Mouse (Mus musculus) hindbrain, embryonic 13.5 days (tissue): ENCODE measurements around the gene Pla2g15. TPM values are rescaled to one million over a fixed set of nuclear protein-coding genes. Genes with fewer than 3 reads are reported as not detected.

Source experiments
- ATAC-seq: fragments of 200-750 bp; cut with Nextera tagmentation; 2 replicates; pipeline ENCODE4 v1.8.0; 2017; ENCODE audit warnings: moderate TSS enrichment; ENCODE audit not compliant: low FRiP score
- H3K27ac ChIP-seq: fragments of 300-500 bp; sonication (generic); 2 replicates; pipeline ENCODE4 v1.5.1; 2015; ENCODE audit warnings: inconsistent platforms, mild to moderate bottlenecking, moderate library complexity
- H3K27me3 ChIP-seq: fragments of 300-500 bp; sonication (generic); 2 replicates; pipeline ENCODE4 v1.6.1; 2015; ENCODE audit warnings: mild to moderate bottlenecking, inconsistent platforms
- H3K36me3 ChIP-seq: fragments of 300-500 bp; sonication (generic); 2 replicates; pipeline ENCODE4 v1.6.1; 2015; ENCODE audit warnings: mild to moderate bottlenecking, inconsistent platforms
- H3K4me1 ChIP-seq: fragments of 300-500 bp; sonication (generic); replicated peaks from 2 replicates; pipeline ENCODE4 v1.6.1; 2015; ENCODE audit warnings: inconsistent platforms
- H3K4me2 ChIP-seq: fragments of 300-500 bp; sonication (generic); 2 replicates; pipeline ENCODE4 v1.6.1; 2015; ENCODE audit warnings: inconsistent platforms, mild to moderate bottlenecking, moderate library complexity
- H3K4me3 ChIP-seq: fragments of 300-500 bp; sonication (generic); 2 replicates; pipeline ENCODE4 v1.5.1; 2015; ENCODE audit warnings: mild to moderate bottlenecking, inconsistent platforms
- H3K9ac ChIP-seq: fragments of 300-500 bp; sonication (generic); 2 replicates; pipeline ENCODE4 v1.6.1; 2015; ENCODE audit warnings: mild to moderate bottlenecking, inconsistent platforms
- H3K9me3 ChIP-seq: fragments of 300-500 bp; sonication (generic); 2 replicates; pipeline ENCODE4 v1.6.1; 2016; ENCODE audit warnings: inconsistent platforms
- WGBS: fragments of 180-500 bp; shearing (Covaris S2); methylation state at CpG from one replicate; pipeline ENCODE4 v1.1.7; 2015; 5-methylcytosine and 5-hydroxymethylcytosine counted together
- polyA plus RNA-seq: library from polyadenylated mRNA; unstranded; fragments of >200 nt; fragmentation: Nextera tagmentation; extraction: Ambion mirVana; gene quantifications from 2 replicates; pipeline ENCODE4 v1.2.1, GENCODE M21; 2015

Gene Pla2g15
- polyA plus RNA-seq, 1 experiment from 2014 or later: 20.0 TPM

DNA sequence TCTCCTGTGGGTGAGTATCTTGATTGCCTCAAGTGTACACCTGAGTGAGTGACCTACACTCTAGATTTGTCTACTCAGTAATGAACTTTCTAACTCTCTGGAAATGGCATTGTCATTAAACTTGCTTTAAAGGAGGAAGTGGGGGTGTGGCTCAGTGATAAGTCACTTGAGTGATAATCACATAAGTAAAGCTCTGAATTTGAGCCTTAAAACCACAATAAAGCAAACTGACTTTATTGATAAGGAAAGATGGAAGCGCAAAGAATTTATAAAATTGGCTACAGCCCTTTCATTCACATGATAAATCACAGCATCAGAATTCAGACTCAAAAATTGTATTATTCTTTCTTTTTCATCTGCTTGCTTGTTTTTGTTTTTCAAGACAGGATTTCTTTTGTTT, 7.2 kb downstream of the Pla2g15 start:
- 92% methylated on average over 1 of the region's 1 CpGs for WGBS
- Histone ChIP-seq H3K27ac (no peak overlapping the region), H3K36me3 (peaks cover 76% of the 10 kb centered on the region), H3K9me3 (no peaks in the 10 kb centered on the region), H3K4me1 (peaks cover 2% of the 10 kb centered on the region; the same call in 1 of the 2 replicates), H3K9ac (no peak overlapping the region), H3K4me2 (no peak overlapping the region), H3K27me3 (no peaks in the 10 kb centered on the region), H3K4me3 (no peak overlapping the region)
- ATAC-seq: no peak

DNA sequence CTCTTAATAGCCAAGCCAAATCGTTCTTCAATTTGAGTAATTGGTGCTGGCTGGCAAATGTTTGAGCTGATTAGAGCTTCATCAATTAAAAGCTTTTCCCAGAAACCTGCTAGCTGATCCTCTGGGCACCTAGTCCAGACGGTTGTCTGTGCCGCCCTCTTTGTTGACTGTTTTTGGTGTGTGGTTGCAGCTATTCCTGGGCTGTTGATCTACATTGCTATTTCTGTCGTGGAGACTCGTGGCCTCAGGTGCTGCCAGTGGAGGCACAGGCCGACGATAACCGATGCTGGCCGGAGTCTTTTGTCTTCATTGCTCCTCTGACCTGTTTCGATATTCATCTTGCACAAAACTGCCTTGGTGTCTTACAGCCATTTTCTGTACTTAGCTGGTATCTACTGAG, 8.2 kb downstream of the Pla2g15 start:
- 93% methylated on average over 10 of the region's 10 CpGs for WGBS
- no peaks in the 10 kb centered on the region for H3K9me3 ChIP-seq
- no peak overlapping the region for H3K27ac ChIP-seq
- peaks cover 79% of the 10 kb centered on the region for H3K36me3 ChIP-seq
- no peak overlapping the region for H3K4me2 ChIP-seq
- H3K4me3 ChIP-seq: no peak overlapping the region
- H3K9ac ChIP-seq: no peak overlapping the region
- H3K27me3 ChIP-seq: no peaks in the 10 kb centered on the region
- ATAC-seq: no peak
- 0 out of 2 replicates have a peak, but pooled peaks cover 2% of the 10 kb centered on the region for H3K4me1 ChIP-seq

DNA sequence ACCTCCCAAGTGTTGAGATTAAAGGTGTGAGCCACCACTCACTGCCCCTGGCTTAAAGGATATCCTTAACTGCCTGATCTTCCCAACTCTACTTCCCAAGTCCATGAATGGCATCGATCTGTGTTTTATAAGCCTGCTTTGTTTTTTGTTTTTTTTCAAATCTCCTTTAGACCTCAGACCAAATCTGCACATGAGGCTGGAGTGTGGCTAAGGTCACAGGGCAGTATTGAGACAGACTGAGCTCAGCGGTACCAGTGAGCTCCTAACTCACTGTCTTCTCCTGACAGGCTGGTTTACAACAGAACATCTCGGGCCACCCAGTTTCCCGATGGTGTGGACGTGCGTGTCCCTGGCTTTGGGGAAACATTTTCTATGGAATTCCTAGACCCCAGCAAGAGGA, 9.7 kb downstream of the Pla2g15 start:
- H3K27me3 ChIP-seq: no peaks in the 10 kb centered on the region
- H3K4me3 ChIP-seq: no peak overlapping the region
- no peaks in the 10 kb centered on the region for H3K4me1 ChIP-seq
- H3K27ac ChIP-seq: no peak overlapping the region
- H3K4me2 ChIP-seq: no peak overlapping the region
- WGBS: 92% methylated on average over 6 of the region's 6 CpGs
- no peak for ATAC-seq
- H3K9me3 ChIP-seq: no peaks in the 10 kb centered on the region
- H3K9ac ChIP-seq: no peak overlapping the region
- H3K36me3 ChIP-seq: peaks cover 85% of the 10 kb centered on the region

DNA sequence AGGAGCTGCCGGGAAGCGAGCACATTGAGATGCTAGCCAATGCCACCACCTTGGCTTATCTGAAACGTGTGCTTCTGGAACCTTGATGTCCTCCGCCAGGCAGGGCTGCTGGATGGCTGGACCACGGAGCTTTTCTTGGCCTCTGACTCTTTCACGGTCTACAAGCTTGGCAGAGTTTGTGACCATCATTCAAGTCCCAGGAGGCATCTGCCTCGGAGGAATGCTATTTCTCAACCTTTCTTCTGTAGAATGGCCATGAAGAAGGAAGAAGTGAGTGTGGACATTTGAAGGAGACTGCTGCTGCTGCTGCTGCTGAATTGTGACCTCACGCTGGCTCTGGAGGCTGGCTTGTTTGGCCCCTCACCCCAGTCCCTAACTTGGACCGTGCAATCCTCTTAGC, 13.1 kb downstream of the Pla2g15 start:
- no peaks in the 10 kb centered on the region for H3K27me3 ChIP-seq
- no peak overlapping the region for H3K4me2 ChIP-seq
- H3K27ac ChIP-seq: no peak overlapping the region
- H3K9ac ChIP-seq: no peak overlapping the region
- H3K36me3 ChIP-seq: peaks cover 59% of the 10 kb centered on the region
- H3K4me1 ChIP-seq: peaks cover 3% of the 10 kb centered on the region
- H3K9me3 ChIP-seq: no peaks in the 10 kb centered on the region
- ATAC-seq: no peak
- no peak overlapping the region for H3K4me3 ChIP-seq
- WGBS: 95% methylated on average over 9 of the region's 9 CpGs

DNA sequence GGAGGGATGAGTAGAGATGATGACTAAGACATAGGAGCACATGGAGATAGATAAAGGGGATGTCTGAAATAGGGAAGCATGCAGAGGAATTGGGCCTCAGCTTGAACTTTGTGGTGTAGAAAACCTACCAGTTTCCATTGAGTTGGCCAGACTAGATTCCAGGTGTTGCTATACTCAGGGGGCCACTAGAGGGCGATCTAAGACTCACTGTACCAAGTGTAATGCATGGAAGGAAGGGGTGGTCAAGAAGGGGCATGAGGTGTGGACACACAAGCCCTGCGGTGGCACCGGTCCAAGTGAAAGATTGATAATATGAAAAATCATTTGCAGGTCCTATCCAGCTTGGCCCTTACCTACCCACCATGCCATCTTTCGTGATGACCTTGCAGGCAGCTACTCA, 15.3 kb downstream of the Pla2g15 start:
- WGBS: 50% methylated on average over 4 of the region's 4 CpGs
- Histone ChIP-seq H3K27me3 (no peaks in the 10 kb centered on the region), H3K4me2 (no peak overlapping the region), H3K4me1 (peaks cover 13% of the 10 kb centered on the region), H3K36me3 (peaks cover 43% of the 10 kb centered on the region), H3K4me3 (no peak overlapping the region), H3K9me3 (no peaks in the 10 kb centered on the region), H3K27ac (no peak overlapping the region), H3K9ac (no peak overlapping the region)
- ATAC-seq: no peak

DNA sequence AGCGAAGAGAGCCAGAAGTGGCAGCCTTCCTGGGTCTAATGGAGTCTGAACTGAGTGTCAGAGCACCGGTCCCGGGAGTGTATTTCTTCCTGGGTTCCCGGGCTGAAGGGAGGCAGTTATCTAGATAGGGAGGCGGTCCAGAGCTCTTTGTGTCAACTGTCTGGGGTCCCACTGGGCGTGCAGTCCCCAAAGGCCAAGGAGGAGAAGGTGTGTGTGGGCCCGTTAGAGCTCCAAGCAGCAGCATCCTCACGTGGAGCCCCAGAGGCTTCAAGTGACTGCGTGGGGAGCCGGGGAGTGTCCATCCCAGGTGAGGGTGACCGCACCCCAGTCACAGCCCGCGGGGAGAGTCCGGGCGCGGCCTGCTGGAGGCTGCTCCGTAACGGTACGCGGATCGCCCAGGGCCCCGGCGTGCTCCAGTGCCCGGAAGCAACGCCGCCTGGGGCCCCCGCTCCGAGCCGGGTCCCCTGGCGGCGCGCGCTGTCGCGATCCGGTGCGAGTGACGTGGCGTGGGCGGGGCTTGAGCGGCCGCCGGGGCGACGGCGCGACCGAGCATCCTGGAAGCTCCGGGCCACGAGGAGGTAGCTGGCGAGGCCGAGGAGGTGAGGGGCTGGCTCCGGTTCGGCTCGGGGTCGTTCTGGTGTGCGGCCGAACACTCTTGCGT, 18.3 kb downstream of the Pla2g15 start, which contains the start of gene Slc7a6:
Gene Slc7a6, plus strand, starts transcription at position 502 of the 661 bp plus-strand sequence.
- peaks cover 12% of the 10 kb centered on the region for H3K36me3 ChIP-seq
- peak; percentile 90 for ATAC-seq
- peak within 1 kb of the TSS; percentile 90 for H3K4me2 ChIP-seq
- H3K9me3 ChIP-seq: no peaks in the 10 kb centered on the region
- WGBS: 1% methylated on average over 54 of the region's 59 CpGs
- H3K4me1 ChIP-seq: peaks cover 13% of the 10 kb centered on the region
- peak within 1 kb of the TSS; percentile 93 for H3K9ac ChIP-seq
- H3K4me3 ChIP-seq: peak within 1 kb of the TSS; percentile 70
- H3K27ac ChIP-seq: peak within 1 kb of the TSS; percentile 96
- H3K27me3 ChIP-seq: no peaks in the 10 kb centered on the region

DNA sequence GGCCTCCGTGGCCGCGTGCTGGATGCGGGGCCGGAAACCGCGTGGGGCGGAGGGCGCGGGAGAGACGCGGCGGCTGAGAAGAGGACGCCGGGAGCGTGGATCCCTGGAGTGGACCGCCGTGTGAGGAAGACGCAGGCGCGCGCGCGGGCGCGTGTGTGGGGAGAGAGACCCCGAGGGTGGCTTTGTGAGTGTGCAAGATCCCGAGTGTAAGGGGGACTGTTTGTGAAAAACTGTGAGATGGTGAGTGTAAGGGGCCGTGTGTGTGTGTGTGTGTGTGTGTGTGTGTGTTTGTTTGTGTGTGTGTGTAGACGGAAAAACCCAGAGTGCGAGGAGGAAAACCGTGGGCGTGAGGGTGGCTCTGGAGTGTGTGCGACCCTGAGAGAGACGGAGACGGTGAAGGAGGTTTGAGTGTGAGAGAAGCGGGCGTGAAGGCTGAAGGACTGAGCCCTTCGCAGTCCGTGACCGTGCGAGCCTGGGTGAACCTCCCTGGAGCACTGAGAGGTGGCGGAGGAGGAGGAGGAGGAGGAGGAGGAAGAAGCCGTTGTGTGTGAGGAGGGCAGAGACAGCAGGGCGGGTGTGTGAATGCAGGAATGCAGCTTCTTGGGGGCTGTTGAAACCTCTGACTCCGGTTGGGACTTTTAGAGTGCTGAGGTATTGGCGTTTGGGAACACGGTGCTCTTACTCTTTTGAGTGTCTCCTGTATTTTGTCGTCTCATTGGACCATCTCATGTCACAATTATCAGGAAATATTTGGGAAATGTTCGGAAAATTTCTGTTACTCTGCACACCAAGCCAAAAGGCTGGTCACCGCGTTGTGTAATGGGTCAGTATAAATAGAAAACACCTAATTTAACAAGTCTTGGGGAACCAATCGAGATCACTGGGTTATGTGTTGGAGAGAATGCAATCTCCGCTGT, 19.1 kb downstream of the Pla2g15 start:
- ATAC-seq: peak; percentile 85
- peak overlapping the region; percentile 93 for H3K9ac ChIP-seq
- no peaks in the 10 kb centered on the region for H3K9me3 ChIP-seq
- peak overlapping the region; percentile 96 for H3K27ac ChIP-seq
- peak overlapping the region; percentile 70 for H3K4me3 ChIP-seq
- 2% methylated on average over 54 of the region's 54 CpGs for WGBS
- peaks cover 13% of the 10 kb centered on the region for H3K4me1 ChIP-seq
- H3K4me2 ChIP-seq: peak overlapping the region; percentile 90
- no peaks in the 10 kb centered on the region for H3K27me3 ChIP-seq
- peaks cover 4% of the 10 kb centered on the region for H3K36me3 ChIP-seq

DNA sequence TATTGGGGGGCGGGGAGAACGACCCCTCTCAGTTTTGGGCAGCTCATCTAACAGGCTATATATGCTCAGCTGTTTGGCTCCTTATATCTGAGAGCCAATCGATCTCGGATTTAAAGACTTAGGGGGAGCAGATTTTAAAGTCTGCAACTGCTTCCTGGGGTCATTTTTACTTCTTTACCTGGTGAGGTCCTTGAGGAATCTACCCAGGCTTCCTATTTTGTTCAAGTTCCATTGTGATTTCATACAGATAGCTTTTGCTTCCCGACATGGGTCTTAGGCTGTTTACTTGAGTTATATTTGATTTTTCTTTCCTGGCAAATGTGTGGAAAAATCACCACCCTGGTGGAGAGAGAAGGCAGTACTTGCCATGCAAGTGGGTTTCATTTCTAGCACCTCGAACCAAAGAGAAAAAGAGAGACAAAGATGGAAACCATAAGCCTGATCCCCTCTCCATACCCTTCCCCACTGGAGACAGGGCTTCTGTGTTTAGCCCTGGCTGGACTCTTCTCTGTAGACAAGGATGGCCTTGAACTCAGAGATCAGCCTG, 19.8 kb downstream of the Pla2g15 start:
- Histone ChIP-seq H3K27me3 (no peaks in the 10 kb centered on the region), H3K4me2 (peak overlapping the region; percentile 90), H3K27ac (peak overlapping the region; percentile 96; the same call in 1 of the 2 replicates), H3K9me3 (no peaks in the 10 kb centered on the region), H3K4me1 (peaks cover 13% of the 10 kb centered on the region), H3K36me3 (no peaks in the 10 kb centered on the region), H3K9ac (peak overlapping the region; percentile 93), H3K4me3 (peak overlapping the region; percentile 70)
- WGBS: 49% methylated on average over 6 of the region's 6 CpGs
- no peak for ATAC-seq

DNA sequence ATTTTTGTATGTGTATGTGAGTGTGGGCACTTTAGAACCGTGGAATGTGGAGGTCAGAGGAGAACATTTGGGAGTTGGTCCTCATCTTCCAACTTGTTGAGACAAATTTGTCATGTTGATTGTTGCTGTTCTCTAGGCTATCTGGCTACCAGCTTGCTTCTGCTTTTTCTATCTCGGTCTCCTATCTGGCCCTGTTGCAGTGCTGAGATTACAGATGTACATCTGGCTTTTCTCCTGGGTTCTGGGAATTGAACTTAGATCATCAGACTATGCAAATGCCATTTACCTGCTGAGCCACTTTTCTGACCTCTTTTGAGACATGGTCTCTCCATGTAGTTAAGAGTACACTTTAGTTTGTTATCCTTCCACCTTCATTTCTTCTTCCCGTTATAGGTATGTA, 23.4 kb downstream of the Pla2g15 start:
- H3K4me1 ChIP-seq: peaks cover 21% of the 10 kb centered on the region
- H3K36me3 ChIP-seq: no peaks in the 10 kb centered on the region
- no peak overlapping the region for H3K9ac ChIP-seq
- H3K4me2 ChIP-seq: no peak overlapping the region
- no peaks in the 10 kb centered on the region for H3K9me3 ChIP-seq
- no peak overlapping the region for H3K4me3 ChIP-seq
- no peaks in the 10 kb centered on the region for H3K27me3 ChIP-seq
- ATAC-seq: no peak
- no peak overlapping the region for H3K27ac ChIP-seq
- 97% methylated on average over 3 of the region's 3 CpGs for WGBS

DNA sequence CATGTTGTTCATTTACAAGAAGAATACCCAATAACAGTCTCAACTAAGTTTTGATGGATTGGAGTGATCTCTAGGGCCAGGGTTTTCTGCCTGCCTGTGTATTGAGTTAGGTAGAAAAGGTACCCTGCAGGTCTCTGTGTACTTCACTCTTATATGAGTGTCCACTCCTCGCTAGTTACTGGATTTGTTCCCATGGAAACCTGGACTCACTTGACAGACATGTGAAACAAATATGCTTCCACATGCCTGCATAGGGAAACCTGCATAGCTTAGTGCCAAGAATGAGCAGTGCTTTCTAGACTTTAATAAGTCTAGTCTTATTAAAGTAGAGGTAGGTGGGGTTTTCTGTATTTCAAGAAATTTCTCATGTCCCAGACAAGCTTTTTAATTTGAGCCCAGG, 26.7 kb downstream of the Pla2g15 start:
- peaks cover 7% of the 10 kb centered on the region; the same call in 1 of the 2 replicates for H3K36me3 ChIP-seq
- peaks cover 13% of the 10 kb centered on the region for H3K4me1 ChIP-seq
- no peaks in the 10 kb centered on the region for H3K9me3 ChIP-seq
- no peak overlapping the region for H3K9ac ChIP-seq
- WGBS: 10% methylated on average over 1 of the region's 1 CpGs
- H3K27me3 ChIP-seq: no peaks in the 10 kb centered on the region
- H3K4me2 ChIP-seq: no peak overlapping the region
- H3K27ac ChIP-seq: no peak overlapping the region
- H3K4me3 ChIP-seq: no peak overlapping the region
- no peak for ATAC-seq

DNA sequence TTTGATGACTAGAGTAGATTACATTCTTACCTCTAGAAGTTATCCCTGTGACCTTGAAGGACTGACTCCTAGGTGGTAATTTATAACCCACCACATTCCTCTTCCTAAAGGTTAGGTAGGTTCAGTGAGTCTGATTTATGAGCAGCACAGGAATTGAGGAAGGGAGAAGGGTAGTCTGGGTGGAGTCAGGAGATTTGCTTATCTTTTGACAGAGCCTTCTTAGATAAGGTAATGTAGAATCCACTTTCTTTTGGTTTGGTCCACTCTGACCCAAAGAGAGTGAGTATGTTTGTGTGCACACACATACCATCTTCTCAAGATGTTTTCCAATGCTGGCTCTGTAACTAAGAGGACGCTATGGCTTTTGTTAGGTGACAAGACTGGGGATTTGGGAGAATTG, 27.4 kb downstream of the Pla2g15 start:
- H3K4me3 ChIP-seq: no peak overlapping the region
- H3K4me2 ChIP-seq: no peak overlapping the region
- ATAC-seq: no peak
- H3K9ac ChIP-seq: no peak overlapping the region
- no peaks in the 10 kb centered on the region for H3K27me3 ChIP-seq
- H3K4me1 ChIP-seq: peaks cover 13% of the 10 kb centered on the region
- H3K9me3 ChIP-seq: no peaks in the 10 kb centered on the region
- H3K36me3 ChIP-seq: peaks cover 8% of the 10 kb centered on the region; the same call in 1 of the 2 replicates
- WGBS: 80% methylated on average over 1 of the region's 1 CpGs
- H3K27ac ChIP-seq: no peak overlapping the region

DNA sequence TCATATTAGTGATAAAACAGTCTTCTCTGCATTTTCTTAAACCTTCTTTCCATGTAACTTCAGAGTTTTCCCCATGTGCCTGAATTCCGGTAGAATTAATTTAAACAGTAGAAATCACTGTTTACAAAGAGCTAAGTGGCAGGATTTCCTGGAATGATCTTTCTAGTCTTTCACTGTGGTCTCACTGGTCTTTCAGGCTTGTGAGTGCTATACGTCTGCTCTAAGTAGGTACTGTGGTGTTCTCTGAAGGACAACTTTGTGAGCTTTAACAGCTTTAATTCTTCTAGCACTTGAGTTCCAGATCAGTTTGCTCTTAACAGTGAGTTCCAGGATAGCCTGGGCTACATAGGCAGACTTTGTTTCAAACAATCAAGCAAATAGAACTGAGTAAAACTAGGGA, 28.2 kb downstream of the Pla2g15 start:
- no peak overlapping the region for H3K9ac ChIP-seq
- no peak for ATAC-seq
- no peak overlapping the region for H3K4me3 ChIP-seq
- WGBS: 82% methylated on average over 2 of the region's 2 CpGs
- no peak overlapping the region for H3K4me2 ChIP-seq
- no peak overlapping the region for H3K27ac ChIP-seq
- H3K36me3 ChIP-seq: peaks cover 10% of the 10 kb centered on the region; the same call in 1 of the 2 replicates
- H3K4me1 ChIP-seq: peaks cover 13% of the 10 kb centered on the region
- H3K9me3 ChIP-seq: no peaks in the 10 kb centered on the region
- no peaks in the 10 kb centered on the region for H3K27me3 ChIP-seq
